Mouse (Mus musculus): ENCODE data around the gene Iqcn.

Gene Iqcn

GRCm38 (mm10) chr8:70678679-70679078 is 24.6 kb upstream of the Iqcn start:
- no peak for DNase-seq (ENCODE audit: low spot score in 2 of 2)

- no peak for DNase-seq (ENCODE audit: low spot score in 2 of 2)
Observed at GRCm38 (mm10) chr8:70679404-70679803, 23.9 kb upstream of the Iqcn start.

- no peak for DNase-seq (ENCODE audit: low spot score in 2 of 2)
Observed at GRCm38 (mm10) chr8:70680039-70680438, 23.2 kb upstream of the Iqcn start.

DNA sequence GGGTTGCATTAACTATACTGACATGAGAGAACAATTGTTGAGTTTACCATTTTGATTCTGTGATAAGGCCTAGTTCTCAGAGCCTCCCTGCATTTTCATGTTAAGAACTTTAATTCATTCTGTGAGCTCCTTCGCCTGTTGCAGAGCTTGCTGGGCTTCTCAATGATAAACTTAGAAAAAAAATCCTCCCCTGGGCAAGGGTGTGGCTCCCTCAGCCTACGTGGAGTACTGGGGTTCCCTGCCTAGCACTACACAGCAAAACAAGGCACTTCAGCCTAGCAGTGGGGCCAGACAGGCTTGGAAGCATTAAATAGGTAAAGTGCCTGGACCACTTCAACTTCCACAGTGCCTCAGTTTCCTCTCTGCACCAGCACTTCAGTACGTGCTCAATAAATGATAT is 21.8 kb upstream of the Iqcn start:
- DNase-seq (ENCODE audit: low spot score in 2 of 2): no peak

GRCm38 (mm10) chr8:70682193-70682592 is 21.1 kb upstream of the Iqcn start:
- DNase-seq (ENCODE audit: low spot score in 2 of 2): peak; percentile 66 to 68

DNA sequence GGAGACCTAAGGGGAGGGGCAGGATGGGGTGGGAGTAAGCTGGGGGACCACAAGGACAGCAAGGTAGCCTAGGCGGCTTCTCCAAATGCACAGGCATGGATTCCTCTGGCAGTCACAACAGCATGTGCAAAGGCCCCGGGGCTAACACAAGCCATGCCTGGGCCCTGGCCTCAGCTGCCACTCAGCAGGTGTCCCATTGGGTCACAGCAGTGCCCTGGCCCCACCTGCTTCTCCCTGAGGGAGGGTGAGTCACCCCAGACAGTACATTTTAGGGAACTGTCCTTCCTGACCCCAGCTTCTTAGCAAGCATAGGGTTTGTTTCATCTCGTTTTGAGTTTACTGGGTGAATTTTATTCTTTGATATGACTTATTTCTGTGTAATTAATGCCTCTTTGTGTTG is 20.6 kb upstream of the Iqcn start:
- no peak for DNase-seq (ENCODE audit: low spot score in 2 of 2)

- DNase-seq (ENCODE audit: low spot score in 2 of 2): peak; percentile 89 to 93
Observed at GRCm38 (mm10) chr8:70684291-70684690, 19.0 kb upstream of the Iqcn start.

- DNase-seq (ENCODE audit: low spot score in 2 of 2): no peak
Observed at GRCm38 (mm10) chr8:70687576-70687975, 15.7 kb upstream of the Iqcn start.

DNA sequence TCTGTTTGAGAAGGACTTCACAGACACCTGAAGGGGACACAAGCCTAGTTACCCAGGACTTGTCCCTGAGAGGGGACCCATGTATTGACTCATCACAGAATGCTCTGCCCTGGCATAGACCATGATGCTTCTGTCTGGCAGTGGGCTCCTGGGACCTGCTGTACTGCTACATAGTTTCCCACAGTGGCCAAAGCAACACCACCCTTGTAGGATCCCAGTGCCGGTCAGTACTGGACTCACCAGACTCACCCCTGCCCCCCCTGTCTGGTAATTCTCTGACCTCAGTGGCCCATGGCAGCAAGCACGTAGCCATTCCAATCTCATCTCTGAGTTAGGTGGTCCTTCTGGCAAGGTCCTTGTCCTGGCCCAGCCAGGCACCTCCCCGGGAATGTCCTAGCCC is 15.1 kb upstream of the Iqcn start:
- no peak for DNase-seq (ENCODE audit: low spot score in 2 of 2)

DNA sequence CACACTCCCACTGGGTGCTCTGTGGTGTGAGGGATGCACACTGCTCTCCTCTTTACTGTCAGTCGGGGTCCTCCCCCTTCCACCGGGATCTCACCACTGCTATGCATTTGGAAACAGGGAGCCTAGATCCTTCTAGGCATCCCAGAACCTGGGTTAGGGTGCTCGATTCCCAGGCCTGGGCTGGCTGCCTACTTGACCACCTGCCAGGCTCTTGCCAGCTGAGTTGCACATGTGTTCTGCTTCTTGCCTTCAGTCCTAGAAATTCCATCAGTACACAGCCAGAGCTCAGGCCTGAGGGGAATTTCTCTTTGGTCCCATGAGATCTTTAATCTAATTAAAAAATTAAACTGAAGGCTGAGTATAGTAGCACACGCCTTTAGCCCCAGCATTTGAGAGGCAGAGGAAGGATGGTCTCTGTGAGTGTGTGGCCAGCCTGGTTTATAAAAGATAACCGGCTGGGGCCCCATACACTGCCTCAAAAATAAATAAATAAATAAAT is 13.3 kb upstream of the Iqcn start:
- DNase-seq (ENCODE audit: low spot score in 2 of 2): no peak

GRCm38 (mm10) chr8:70691230-70691629 is 12.0 kb upstream of the Iqcn start:
- DNase-seq (ENCODE audit: low spot score in 2 of 2): no peak

DNA sequence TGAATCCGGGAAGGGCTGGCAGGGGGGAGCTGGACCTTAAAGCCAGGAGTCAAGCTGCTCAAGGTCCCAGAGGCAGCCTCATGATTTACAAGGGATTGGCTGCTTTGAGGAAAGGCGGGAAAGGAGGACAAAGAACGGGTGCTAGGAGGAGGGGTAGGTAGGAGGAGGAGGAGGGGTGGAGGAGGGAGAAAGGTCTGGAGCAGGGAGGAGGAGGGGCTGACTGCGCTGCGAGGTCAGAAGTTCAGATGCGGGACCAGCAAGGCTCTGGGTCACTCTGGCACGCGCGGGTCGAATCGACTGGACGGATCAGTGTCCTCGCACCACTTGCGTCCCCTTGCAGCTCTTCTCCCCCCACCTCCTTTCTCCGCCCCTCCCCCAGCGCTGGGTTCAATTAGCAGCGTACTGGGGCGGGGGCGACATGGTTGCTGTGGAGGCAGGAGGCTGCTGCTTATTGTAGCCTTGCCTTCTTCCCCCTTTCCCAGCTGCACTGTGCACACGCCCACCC is 11.5 kb upstream of the Iqcn start:
- DNase-seq (ENCODE audit: low spot score in 2 of 2): no peak

DNA sequence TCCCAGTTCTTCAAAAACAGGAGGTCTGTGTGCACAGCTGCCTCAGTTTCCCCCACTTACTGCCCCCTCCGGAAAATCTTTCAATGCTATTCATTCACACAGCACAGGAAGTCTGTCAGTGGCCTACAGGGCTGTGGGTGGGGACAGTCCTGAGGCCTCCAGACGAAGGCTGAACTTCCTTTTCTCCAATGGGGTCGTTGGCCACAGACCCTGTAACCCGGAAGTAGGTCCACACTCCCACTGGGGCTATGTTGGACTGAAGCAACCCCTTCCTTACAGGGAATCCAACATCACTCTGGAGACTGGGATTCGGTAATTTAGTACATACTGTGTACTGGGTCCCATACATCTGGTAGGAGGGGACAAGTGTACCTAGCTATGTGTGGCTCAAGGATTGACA is 9.6 kb upstream of the Iqcn start:
- no peak for DNase-seq (ENCODE audit: low spot score in 2 of 2)

GRCm38 (mm10) chr8:70695318-70696018 is 7.8 kb upstream of the Iqcn start:
- DNase-seq (ENCODE audit: low spot score in 2 of 2): no peak

GRCm38 (mm10) chr8:70696019-70696885 is 7.0 kb upstream of the Iqcn start:
- no peak for DNase-seq (ENCODE audit: low spot score in 2 of 2)

DNA sequence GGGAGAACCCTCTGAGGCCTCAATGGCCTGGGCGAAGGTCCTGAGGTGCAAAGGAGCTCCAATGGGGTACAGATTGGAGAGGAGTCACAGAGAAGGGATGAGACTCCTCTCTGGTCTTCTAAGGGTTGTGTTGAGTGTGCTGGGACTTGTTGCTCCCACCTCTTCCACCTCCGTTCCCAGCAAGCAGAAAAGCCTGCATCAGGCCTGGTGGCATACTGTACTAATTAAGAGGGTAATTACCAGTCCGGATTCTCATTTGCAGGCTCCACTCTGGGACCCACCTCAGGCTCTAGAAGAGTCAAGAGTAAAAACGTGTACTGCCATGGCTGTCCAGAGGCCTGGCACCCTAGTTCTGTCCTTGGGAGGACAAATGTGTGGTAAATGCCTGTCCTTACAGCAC is 6.3 kb upstream of the Iqcn start:
- DNase-seq (ENCODE audit: low spot score in 2 of 2): no peak

- DNase-seq (ENCODE audit: low spot score in 2 of 2): no peak
Observed at GRCm38 (mm10) chr8:70697366-70698250, 5.6 kb upstream of the Iqcn start.

GRCm38 (mm10) chr8:70698310-70699109 is 4.7 kb upstream of the Iqcn start, which contains the start of gene Jund:
Jund (plus strand) TSS chr8:70698949.
- peak; percentile 97 to 98 for DNase-seq (ENCODE audit: low spot score in 2 of 2)

GRCm38 (mm10) chr8:70699116-70699833 is 4.0 kb upstream of the Iqcn start:
- peak; percentile 23 to 31 for DNase-seq (ENCODE audit: low spot score in 2 of 2)
